In genomic region chr2:157069355-157069735, GRCm38 (mm10) we compare ENCODE assay signal across 9 mouse cellular contexts. TPM values are rescaled to one million over a fixed set of nuclear protein-coding genes. Genes with fewer than 3 reads are reported as not detected.
DNase-seq lines count a peak whose midpoint lies in the region; ATAC-seq and TF ChIP-seq lines count a peak whose summit lies in the region.
"Had no signal": no experiment of that assay in that cellular context is flagged by ENCODE, and none has a peak within 500 bp of the region (broad histone marks: within the 10 kb centered on the region; RNA-seq: fewer than 3 reads in every experiment).

No protein-coding gene starts in this region.

- ATAC-seq in kidney, embryonic 15.5 days (replicated peaks; ENCODE audit: low FRiP score), result no peak
- ATAC-seq in heart, embryonic 12.5 days (ENCODE audit: insufficient number of reproducible peaks, low FRiP score), result no peak
- no peak for ATAC-seq in liver, postnatal 0 days

- TF ChIP-seq CTCF in liver, postnatal 0 days (IDR thresholded peaks at IDR 0.05; ENCODE audit: low read depth), result no peak

- H3K27me3 ChIP-seq in kidney, embryonic 15.5 days, result no peaks in the 10 kb centered on the region
- H3K27me3 ChIP-seq in heart, embryonic 12.5 days (replicated peaks), result no peaks in the 10 kb centered on the region
- H3K27me3 ChIP-seq in liver, postnatal 0 days (ENCODE audit: insufficient read depth, low read length), result no peaks in the 10 kb centered on the region

- peaks cover 17% of the 10 kb centered on the region for H3K36me3 ChIP-seq in kidney, embryonic 15.5 days
- H3K36me3 ChIP-seq in heart, embryonic 12.5 days, result 0 out of 2 replicates have a peak, but pooled peaks cover 5% of the 10 kb centered on the region
- no peaks in the 10 kb centered on the region for H3K36me3 ChIP-seq in liver, postnatal 0 days (replicated peaks; ENCODE audit: insufficient read depth, low read length)

- peak overlapping the region; percentile 14; the same call in 1 of the 2 replicates for H3K4me2 ChIP-seq in kidney, embryonic 15.5 days
- peak overlapping the region; percentile 49; the same call in 1 of the 2 replicates for H3K4me2 ChIP-seq in heart, embryonic 12.5 days
- no peak overlapping the region for H3K4me2 ChIP-seq in liver, postnatal 0 days (ENCODE audit: low read depth, low read length)

- H3K9me3 ChIP-seq in kidney, embryonic 15.5 days (replicated peaks), result no peaks in the 10 kb centered on the region
- no peaks in the 10 kb centered on the region for H3K9me3 ChIP-seq in heart, embryonic 12.5 days (replicated peaks)
- H3K9me3 ChIP-seq in liver, postnatal 0 days (ENCODE audit: low read length), result no peaks in the 10 kb centered on the region

- no peak overlapping the region for H3K4me3 ChIP-seq in kidney, embryonic 15.5 days (replicated peaks)
- H3K4me3 ChIP-seq in heart, embryonic 12.5 days, result no peak overlapping the region
- H3K4me3 ChIP-seq in liver, postnatal 0 days (ENCODE audit: low read depth, low read length), result no peak overlapping the region

- H3K9ac ChIP-seq in kidney, embryonic 15.5 days, result no peak overlapping the region
- peak overlapping the region; percentile 69 for H3K9ac ChIP-seq in heart, embryonic 12.5 days
- H3K9ac ChIP-seq in liver, postnatal 0 days (replicated peaks), result 0 out of 2 replicates have a peak overlapping the region, but pooled peaks have one; percentile 7

- TF ChIP-seq EP300 in liver, postnatal 0 days (IDR thresholded peaks at IDR 0.05; ENCODE audit: low read depth), result no peak

- peaks cover 87% of the 10 kb centered on the region for H3K4me1 ChIP-seq in kidney, embryonic 15.5 days
- peaks cover 95% of the 10 kb centered on the region for H3K4me1 ChIP-seq in heart, embryonic 12.5 days (replicated peaks)
- H3K4me1 ChIP-seq in liver, postnatal 0 days (ENCODE audit: insufficient read depth), result peaks cover 51% of the 10 kb centered on the region

- WGBS in kidney, embryonic 15.5 days, result 37% methylated on average over 3 of the region's 3 CpGs
- WGBS in heart, embryonic 12.5 days, result 36% methylated on average over 3 of the region's 3 CpGs
- 44% methylated on average over 3 of the region's 3 CpGs for WGBS in liver, postnatal 0 days (ENCODE audit: insufficient replicate concordance)

- DNase-seq in kidney, postnatal 14 days, result no peak
- peak; percentile 98 for DNase-seq in cerebellum, adult 11-12 months
- no peak for DNase-seq in liver, postnatal 0 days
- no peak for DNase-seq in urinary bladder, adult 2 months (ENCODE audit: low spot score)
- no peak for DNase-seq in thymus, adult 18-20 months
- DNase-seq in layer of hippocampus, adult 18-20 months (ENCODE audit: low spot score in 2 of 2), result no peak

- peak overlapping the region; percentile 81 for H3K27ac ChIP-seq in kidney, embryonic 15.5 days
- H3K27ac ChIP-seq in heart, embryonic 12.5 days (ENCODE audit: poor library complexity, severe bottlenecking), result peak overlapping the region; percentile 95
- peak overlapping the region; percentile 62 for H3K27ac ChIP-seq in liver, postnatal 0 days (ENCODE audit: low read depth)

RNA-seq across cellular contexts. Expression of gene Soga1, which starts 9.7 kb away (rescaled TPM):
- polyA plus RNA-seq in kidney, embryonic 15.5 days (2015; fragmentation: Nextera tagmentation; extraction: Ambion mirVana), result 3.5 and 4.2 TPM in 2 replicates
- 4.5 and 5.2 TPM in 2 replicates for polyA plus RNA-seq in heart, embryonic 12.5 days (2016; fragmentation: Nextera tagmentation; extraction: Ambion mirVana)
- polyA plus RNA-seq in liver, postnatal 0 days (2015; fragmentation: Nextera tagmentation; extraction: Ambion mirVana), result 0.65 and 1.0 TPM in 2 replicates
- 3.0 and 7.1 TPM in 2 replicates for polyA plus RNA-seq in urinary bladder, adult 2 months (2012; rRNA removed)
- 10 to 100 TPM; 32.4 to 34.1 TPM for total RNA-seq in layer of hippocampus, adult 18-20 months (2021)

RNA-seq across cellular contexts. Expression of gene Tldc2, which starts 17.5 kb away (rescaled TPM):
- 0.27 TPM in 1 of 2 replicates, not detected in the other for polyA plus RNA-seq in kidney, embryonic 15.5 days (2015; fragmentation: Nextera tagmentation; extraction: Ambion mirVana)
- not detected in 2 replicates for polyA plus RNA-seq in heart, embryonic 12.5 days (2016; fragmentation: Nextera tagmentation; extraction: Ambion mirVana)
- polyA plus RNA-seq in liver, postnatal 0 days (2015; fragmentation: Nextera tagmentation; extraction: Ambion mirVana), result not detected in 2 replicates
- polyA plus RNA-seq in urinary bladder, adult 2 months (2012; rRNA removed), result 0.19 TPM in 1 of 2 replicates, not detected in the other
- total RNA-seq in layer of hippocampus, adult 18-20 months (2021), result not detected
- total RNA-seq: MEL had no signal
